Mouse (Mus musculus) embryonic facial prominence, embryonic 11.5 days (tissue): Measurements from ENCODE around the gene Itch. TPM values are rescaled to one million over a fixed set of nuclear protein-coding genes. Genes with fewer than 3 reads are reported as not detected.

Experiments used
- polyA plus RNA-seq: library from polyadenylated mRNA; unstranded; fragments of >200 nt; fragmentation: Nextera tagmentation; extraction: Ambion mirVana; gene quantifications from 2 replicates; pipeline ENCODE4 v1.2.1, GENCODE M21; 2014

Gene Itch
- polyA plus RNA-seq, 1 experiment from 2014 or later: 55.7 TPM

Other genes starting within 250 kb of the Itch start
- gene Eif2s2, start 240.6 kb upstream of the Itch start, polyA plus RNA-seq: 146 and 183 TPM in 2 replicates
- 3.5 and 3.7 TPM in 2 replicates for gene Gm14226, start 115.2 kb upstream of the Itch start, polyA plus RNA-seq
- 97.6 and 100.0 TPM in 2 replicates for gene Ahcy, start 59.0 kb upstream of the Itch start, polyA plus RNA-seq
- 515 and 533 TPM in 2 replicates for gene Dynlrb1, start 103.0 kb downstream of the Itch start, polyA plus RNA-seq
- gene Map1lc3a, start 142.8 kb downstream of the Itch start, polyA plus RNA-seq: 113 and 149 TPM in 2 replicates
- gene Pigu, start 223.9 kb downstream of the Itch start, polyA plus RNA-seq: 58.4 and 60.2 TPM in 2 replicates
- 28.8 and 29.5 TPM in 2 replicates for gene Trp53inp2, start 247.6 kb downstream of the Itch start, polyA plus RNA-seq